Mouse (Mus musculus): ENCODE results near the gene Egln3. TPM values are rescaled to one million over a fixed set of nuclear protein-coding genes. Genes with fewer than 3 reads are reported as not detected.
A peak's percentile ranks its signal among the peaks of the same experiment; 100 is the strongest.

The Egln3 gene
- 46.7 and 54.2 TPM in 2 replicates for polyA plus RNA-seq (2014; fragmentation: Nextera tagmentation; extraction: Ambion mirVana)

GRCm38 (mm10) chr12:54203656-54204045 lies at the start of gene Egln3:
Gene Egln3, minus strand, starts transcription at chr12:54203860.
- Histone ChIP-seq H3K4me1 (ENCODE audit: control insufficient read depth, insufficient read depth, low read length) (0 out of 2 replicates have a peak, but pooled peaks cover 18% of the 10 kb centered on the region), H3K27me3 (ENCODE audit: control insufficient read depth, insufficient read depth, low read length) (no peaks in the 10 kb centered on the region), H3K4me3 (ENCODE audit: low read depth, low read length) (peak within 1 kb of the TSS; percentile 80), H3K36me3 (ENCODE audit: control insufficient read depth, insufficient read depth, low read length) (no peaks in the 10 kb centered on the region), H3K9ac (replicated peaks; ENCODE audit: low read depth, low read length) (peak within 1 kb of the TSS; percentile 71), H3K9me3 (ENCODE audit: control insufficient read depth, low read depth, low read length) (no peaks in the 10 kb centered on the region), H3K27ac (ENCODE audit: low read length) (peak within 1 kb of the TSS; percentile 76; the same call in 1 of the 2 replicates), H3K4me2 (replicated peaks; ENCODE audit: low read depth, low read length) (peak within 1 kb of the TSS; percentile 98)
- WGBS = under 1% methylated on average over 25 of the region's 25 CpGs
- ATAC-seq (ENCODE audit: insufficient number of reproducible peaks, insufficient read depth, low FRiP score, low read depth) = peak; percentile 85

GRCm38 (mm10) chr12:54253449-54253848 lies 49.8 kb upstream of the Egln3 start:
- Histone ChIP-seq H3K4me2 (replicated peaks; ENCODE audit: low read depth, low read length) (no peak overlapping the region), H3K9me3 (ENCODE audit: control insufficient read depth, low read depth, low read length) (no peaks in the 10 kb centered on the region), H3K36me3 (ENCODE audit: control insufficient read depth, insufficient read depth, low read length) (no peaks in the 10 kb centered on the region), H3K9ac (replicated peaks; ENCODE audit: low read depth, low read length) (no peak overlapping the region), H3K4me3 (ENCODE audit: low read depth, low read length) (no peak overlapping the region), H3K27ac (ENCODE audit: low read length) (no peak overlapping the region), H3K27me3 (ENCODE audit: control insufficient read depth, insufficient read depth, low read length) (no peaks in the 10 kb centered on the region), H3K4me1 (ENCODE audit: control insufficient read depth, insufficient read depth, low read length) (no peaks in the 10 kb centered on the region)
- no peak for ATAC-seq (ENCODE audit: insufficient number of reproducible peaks, insufficient read depth, low FRiP score, low read depth)
- WGBS = 89% methylated on average over 4 of the region's 4 CpGs

DNA sequence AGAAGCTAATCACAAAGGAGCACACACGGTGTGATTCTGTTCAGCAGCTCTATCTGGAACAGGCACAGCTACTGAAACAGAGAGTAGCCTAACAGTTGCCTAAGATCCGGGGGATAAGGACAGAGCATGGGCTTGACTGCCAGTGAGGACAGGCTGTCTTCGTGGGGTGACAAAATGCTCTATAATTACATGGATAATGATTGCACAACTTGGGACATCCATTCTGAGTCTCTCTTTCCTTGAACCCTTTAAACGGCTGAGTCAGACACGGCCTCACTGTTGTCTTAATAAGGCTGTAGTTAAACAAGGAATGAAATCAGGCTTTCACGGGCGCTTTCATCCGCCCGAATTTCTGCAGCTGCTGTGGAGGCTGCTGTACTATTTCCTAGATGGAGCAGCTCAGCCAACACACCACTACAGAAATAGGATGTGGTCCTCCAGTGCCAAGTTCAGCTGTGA lies 48.3 kb upstream of the Egln3 start:
- H3K9me3 ChIP-seq (ENCODE audit: control insufficient read depth, low read depth, low read length) = no peaks in the 10 kb centered on the region
- H3K36me3 ChIP-seq (ENCODE audit: control insufficient read depth, insufficient read depth, low read length) = no peaks in the 10 kb centered on the region
- H3K4me2 ChIP-seq (replicated peaks; ENCODE audit: low read depth, low read length) = no peak overlapping the region
- WGBS = 68% methylated on average over 9 of the region's 9 CpGs
- no peaks in the 10 kb centered on the region for H3K27me3 ChIP-seq (ENCODE audit: control insufficient read depth, insufficient read depth, low read length)
- H3K9ac ChIP-seq (replicated peaks; ENCODE audit: low read depth, low read length) = no peak overlapping the region
- ATAC-seq (ENCODE audit: insufficient number of reproducible peaks, insufficient read depth, low FRiP score, low read depth) = no peak
- no peak overlapping the region for H3K4me3 ChIP-seq (ENCODE audit: low read depth, low read length)
- no peaks in the 10 kb centered on the region for H3K4me1 ChIP-seq (ENCODE audit: control insufficient read depth, insufficient read depth, low read length)
- no peak overlapping the region for H3K27ac ChIP-seq (ENCODE audit: low read length)

DNA sequence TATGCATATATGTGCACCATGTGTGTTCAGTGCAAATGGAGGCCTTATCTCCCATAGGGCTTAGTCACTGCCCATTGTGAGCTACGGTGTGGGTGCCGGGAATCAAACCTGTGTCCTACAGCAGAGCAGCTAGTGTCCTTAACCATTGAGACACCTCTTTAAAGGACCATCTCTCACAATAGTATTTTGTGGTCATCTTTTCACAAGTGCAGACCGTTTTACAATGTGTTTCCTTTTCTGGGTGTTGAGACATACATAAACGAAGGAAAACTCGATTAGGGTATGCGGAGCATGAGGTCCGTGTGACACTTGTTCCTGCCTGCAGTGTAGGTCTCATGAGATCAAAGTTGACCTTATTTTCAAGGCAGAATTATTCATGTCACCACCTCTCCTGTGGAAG lies 44.2 kb upstream of the Egln3 start:
- no peak overlapping the region for H3K4me3 ChIP-seq (ENCODE audit: low read depth, low read length)
- no peaks in the 10 kb centered on the region for H3K27me3 ChIP-seq (ENCODE audit: control insufficient read depth, insufficient read depth, low read length)
- 82% methylated on average over 7 of the region's 7 CpGs for WGBS
- no peaks in the 10 kb centered on the region for H3K9me3 ChIP-seq (ENCODE audit: control insufficient read depth, low read depth, low read length)
- no peak overlapping the region for H3K9ac ChIP-seq (replicated peaks; ENCODE audit: low read depth, low read length)
- H3K27ac ChIP-seq (ENCODE audit: low read length) = no peak overlapping the region
- no peaks in the 10 kb centered on the region for H3K36me3 ChIP-seq (ENCODE audit: control insufficient read depth, insufficient read depth, low read length)
- ATAC-seq (ENCODE audit: insufficient number of reproducible peaks, insufficient read depth, low FRiP score, low read depth) = no peak
- H3K4me1 ChIP-seq (ENCODE audit: control insufficient read depth, insufficient read depth, low read length) = no peaks in the 10 kb centered on the region
- H3K4me2 ChIP-seq (replicated peaks; ENCODE audit: low read depth, low read length) = no peak overlapping the region

DNA sequence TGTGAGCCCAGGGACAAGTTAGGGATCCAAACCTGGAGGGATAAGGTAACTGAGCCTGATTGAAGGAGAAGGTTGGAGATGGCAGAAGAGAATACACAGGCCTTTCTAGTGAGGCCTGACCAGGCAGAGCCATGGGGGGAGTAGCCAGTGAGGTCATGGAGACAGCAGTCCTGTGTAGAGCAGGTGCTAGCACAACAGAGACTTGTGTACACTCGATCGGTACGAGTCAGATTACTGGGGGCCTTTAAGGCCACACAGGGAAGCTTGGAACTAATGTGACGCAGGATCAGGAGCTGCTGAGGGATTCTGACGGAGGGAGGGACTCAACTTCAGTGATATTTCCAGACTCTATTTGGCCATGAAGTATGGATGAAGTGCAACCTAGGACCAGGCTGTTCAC lies 39.5 kb upstream of the Egln3 start:
- H3K27ac ChIP-seq (ENCODE audit: low read length) = no peak overlapping the region
- ATAC-seq (ENCODE audit: insufficient number of reproducible peaks, insufficient read depth, low FRiP score, low read depth) = no peak
- 64% methylated on average over 5 of the region's 5 CpGs for WGBS

GRCm38 (mm10) chr12:54241976-54242375 lies 38.3 kb upstream of the Egln3 start:
- H3K4me1 ChIP-seq (ENCODE audit: control insufficient read depth, insufficient read depth, low read length) = no peaks in the 10 kb centered on the region
- H3K27me3 ChIP-seq (ENCODE audit: control insufficient read depth, insufficient read depth, low read length) = no peaks in the 10 kb centered on the region
- no peak overlapping the region for H3K4me3 ChIP-seq (ENCODE audit: low read depth, low read length)
- WGBS = 79% methylated on average over 6 of the region's 6 CpGs
- no peak for ATAC-seq (ENCODE audit: insufficient number of reproducible peaks, insufficient read depth, low FRiP score, low read depth)
- H3K36me3 ChIP-seq (ENCODE audit: control insufficient read depth, insufficient read depth, low read length) = no peaks in the 10 kb centered on the region
- H3K4me2 ChIP-seq (replicated peaks; ENCODE audit: low read depth, low read length) = no peak overlapping the region
- H3K9me3 ChIP-seq (ENCODE audit: control insufficient read depth, low read depth, low read length) = no peaks in the 10 kb centered on the region
- H3K9ac ChIP-seq (replicated peaks; ENCODE audit: low read depth, low read length) = no peak overlapping the region
- H3K27ac ChIP-seq (ENCODE audit: low read length) = no peak overlapping the region

More for the DNA sequence above, 39.5 kb upstream of the Egln3 start:
- Histone ChIP-seq H3K9ac (replicated peaks; ENCODE audit: low read depth, low read length) (no peak overlapping the region), H3K4me2 (replicated peaks; ENCODE audit: low read depth, low read length) (no peak overlapping the region), H3K9me3 (ENCODE audit: control insufficient read depth, low read depth, low read length) (no peaks in the 10 kb centered on the region), H3K4me3 (ENCODE audit: low read depth, low read length) (no peak overlapping the region), H3K4me1 (ENCODE audit: control insufficient read depth, insufficient read depth, low read length) (no peaks in the 10 kb centered on the region), H3K27me3 (ENCODE audit: control insufficient read depth, insufficient read depth, low read length) (no peaks in the 10 kb centered on the region), H3K36me3 (ENCODE audit: control insufficient read depth, insufficient read depth, low read length) (no peaks in the 10 kb centered on the region)

DNA sequence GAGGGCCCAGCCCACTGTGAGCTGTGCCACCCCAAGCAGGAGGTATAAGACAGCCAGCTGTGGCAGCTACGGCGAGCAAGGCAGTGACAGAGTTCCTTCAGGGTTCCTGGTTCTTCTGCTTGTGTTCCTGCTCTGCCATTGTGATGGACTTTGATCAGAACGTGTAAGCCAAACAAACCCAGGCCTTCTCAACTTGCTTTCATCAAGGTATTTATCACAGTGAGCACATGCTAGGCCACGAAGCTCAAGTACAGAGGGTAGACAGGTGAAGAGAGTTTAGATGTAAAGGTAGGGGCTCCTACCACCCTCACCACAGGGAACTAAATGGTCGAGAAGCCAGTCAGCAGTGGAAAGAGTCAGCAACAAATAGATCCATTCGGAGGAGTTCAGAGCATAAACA lies 30.1 kb upstream of the Egln3 start:
- H3K9me3 ChIP-seq (ENCODE audit: control insufficient read depth, low read depth, low read length) = 0 out of 2 replicates have a peak, but pooled peaks cover 4% of the 10 kb centered on the region
- no peaks in the 10 kb centered on the region for H3K4me1 ChIP-seq (ENCODE audit: control insufficient read depth, insufficient read depth, low read length)
- no peak overlapping the region for H3K27ac ChIP-seq (ENCODE audit: low read length)
- H3K27me3 ChIP-seq (ENCODE audit: control insufficient read depth, insufficient read depth, low read length) = no peaks in the 10 kb centered on the region
- ATAC-seq (ENCODE audit: insufficient number of reproducible peaks, insufficient read depth, low FRiP score, low read depth) = no peak
- 81% methylated on average over 6 of the region's 6 CpGs for WGBS
- H3K36me3 ChIP-seq (ENCODE audit: control insufficient read depth, insufficient read depth, low read length) = no peaks in the 10 kb centered on the region
- H3K9ac ChIP-seq (replicated peaks; ENCODE audit: low read depth, low read length) = no peak overlapping the region
- no peak overlapping the region for H3K4me2 ChIP-seq (replicated peaks; ENCODE audit: low read depth, low read length)
- no peak overlapping the region for H3K4me3 ChIP-seq (ENCODE audit: low read depth, low read length)

- Histone ChIP-seq H3K36me3 (ENCODE audit: control insufficient read depth, insufficient read depth, low read length) (no peaks in the 10 kb centered on the region), H3K4me3 (ENCODE audit: low read depth, low read length) (no peak overlapping the region), H3K9ac (replicated peaks; ENCODE audit: low read depth, low read length) (no peak overlapping the region), H3K4me1 (ENCODE audit: control insufficient read depth, insufficient read depth, low read length) (no peaks in the 10 kb centered on the region), H3K9me3 (ENCODE audit: control insufficient read depth, low read depth, low read length) (0 out of 2 replicates have a peak, but pooled peaks cover 4% of the 10 kb centered on the region), H3K4me2 (replicated peaks; ENCODE audit: low read depth, low read length) (no peak overlapping the region), H3K27me3 (ENCODE audit: control insufficient read depth, insufficient read depth, low read length) (no peaks in the 10 kb centered on the region), H3K27ac (ENCODE audit: low read length) (no peak overlapping the region)
- no peak for ATAC-seq (ENCODE audit: insufficient number of reproducible peaks, insufficient read depth, low FRiP score, low read depth)
- WGBS = 74% methylated on average over 7 of the region's 7 CpGs
Measured at GRCm38 (mm10) chr12:54232996-54233603, 29.4 kb upstream of the Egln3 start.

GRCm38 (mm10) chr12:54232456-54232855 lies 28.8 kb upstream of the Egln3 start:
- Histone ChIP-seq H3K36me3 (ENCODE audit: control insufficient read depth, insufficient read depth, low read length) (no peaks in the 10 kb centered on the region), H3K27me3 (ENCODE audit: control insufficient read depth, insufficient read depth, low read length) (no peaks in the 10 kb centered on the region), H3K4me2 (replicated peaks; ENCODE audit: low read depth, low read length) (no peak overlapping the region), H3K27ac (ENCODE audit: low read length) (no peak overlapping the region), H3K4me1 (ENCODE audit: control insufficient read depth, insufficient read depth, low read length) (no peaks in the 10 kb centered on the region), H3K4me3 (ENCODE audit: low read depth, low read length) (no peak overlapping the region), H3K9me3 (ENCODE audit: control insufficient read depth, low read depth, low read length) (0 out of 2 replicates have a peak, but pooled peaks cover 4% of the 10 kb centered on the region), H3K9ac (replicated peaks; ENCODE audit: low read depth, low read length) (no peak overlapping the region)
- WGBS = 65% methylated on average over 5 of the region's 5 CpGs
- no peak for ATAC-seq (ENCODE audit: insufficient number of reproducible peaks, insufficient read depth, low FRiP score, low read depth)

All from stomach, embryonic 14.5 days (tissue).